Mouse (Mus musculus): Measurements from ENCODE around the gene Carhsp1. TPM values are rescaled to one million over a fixed set of nuclear protein-coding genes. Genes with fewer than 3 reads are reported as not detected.

Gene Carhsp1
- polyA plus RNA-seq, 1 experiment from 2014 or later = 76.4 TPM

- Histone ChIP-seq H3K36me3 (ENCODE audit: control insufficient read depth, insufficient read depth, low read length) (peaks cover 68% of the 10 kb centered on the region), H3K4me1 (ENCODE audit: control insufficient read depth, insufficient read depth, low read length) (no peaks in the 10 kb centered on the region), H3K9ac (replicated peaks; ENCODE audit: low read length) (no peak overlapping the region), H3K27me3 (ENCODE audit: control insufficient read depth, insufficient read depth, low read length) (no peaks in the 10 kb centered on the region), H3K9me3 (ENCODE audit: control insufficient read depth, low read length) (no peaks in the 10 kb centered on the region), H3K27ac (replicated peaks; ENCODE audit: low read depth, low read length) (no peak overlapping the region), H3K4me2 (ENCODE audit: low read length) (no peak overlapping the region), H3K4me3 (replicated peaks; ENCODE audit: low read depth, low read length) (no peak overlapping the region)
- no peak for ATAC-seq (ENCODE audit: low FRiP score, low TSS enrichment)
- 81% methylated on average over 2 of the region's 2 CpGs for WGBS
- peak; percentile 64 for DNase-seq
Observed at GRCm38 (mm10) chr16:8643855-8644254, 28.1 kb downstream of the Carhsp1 start.

- no peak overlapping the region for H3K4me3 ChIP-seq (replicated peaks; ENCODE audit: low read depth, low read length)
- no peak overlapping the region for H3K9ac ChIP-seq (replicated peaks; ENCODE audit: low read length)
- H3K36me3 ChIP-seq (ENCODE audit: control insufficient read depth, insufficient read depth, low read length) = peaks cover 42% of the 10 kb centered on the region
- H3K9me3 ChIP-seq (ENCODE audit: control insufficient read depth, low read length) = no peaks in the 10 kb centered on the region
- ATAC-seq (ENCODE audit: low FRiP score, low TSS enrichment) (no peak), DNase-seq (no peak)
- H3K4me1 ChIP-seq (ENCODE audit: control insufficient read depth, insufficient read depth, low read length) = peaks cover 14% of the 10 kb centered on the region
- 94% methylated on average over 11 of the region's 11 CpGs for whole genome bisulfite sequencing
- no peaks in the 10 kb centered on the region for H3K27me3 ChIP-seq (ENCODE audit: control insufficient read depth, insufficient read depth, low read length)
- H3K27ac ChIP-seq (replicated peaks; ENCODE audit: low read depth, low read length) = no peak overlapping the region
- no peak overlapping the region for H3K4me2 ChIP-seq (ENCODE audit: low read length)
Observed at GRCm38 (mm10) chr16:8639466-8640191, 32.3 kb downstream of the Carhsp1 start.

GRCm38 (mm10) chr16:8638131-8638530 is 33.8 kb downstream of the Carhsp1 start:
- WGBS = 47% methylated on average over 7 of the region's 7 CpGs
- DNase-seq = no peak

GRCm38 (mm10) chr16:8637217-8638051 is 34.5 kb downstream of the Carhsp1 start, which contains the start of the genes Pmm2 and Tmem186:
Gene Pmm2 (plus strand): TSS chr16:8637674.
Gene Tmem186 (minus strand): TSS chr16:8637712.
- Histone ChIP-seq H3K4me2 (ENCODE audit: low read length) (peak within 1 kb of the TSS; percentile 94), H3K4me3 (replicated peaks; ENCODE audit: low read depth, low read length) (peak within 1 kb of the TSS; percentile 80), H3K9me3 (ENCODE audit: control insufficient read depth, low read length) (no peaks in the 10 kb centered on the region), H3K9ac (replicated peaks; ENCODE audit: low read length) (peak within 1 kb of the TSS; percentile 62), H3K27me3 (ENCODE audit: control insufficient read depth, insufficient read depth, low read length) (no peaks in the 10 kb centered on the region), H3K27ac (replicated peaks; ENCODE audit: low read depth, low read length) (peak within 1 kb of the TSS; percentile 78), H3K36me3 (ENCODE audit: control insufficient read depth, insufficient read depth, low read length) (peaks cover 33% of the 10 kb centered on the region), H3K4me1 (ENCODE audit: control insufficient read depth, insufficient read depth, low read length) (peaks cover 14% of the 10 kb centered on the region)
- WGBS = under 1% methylated on average over 59 of the region's 59 CpGs
- ATAC-seq (ENCODE audit: low FRiP score, low TSS enrichment) (peak; percentile 90), DNase-seq (peak; percentile 96)

More at GRCm38 (mm10) chr16:8638131-8638530, 33.8 kb downstream of the Carhsp1 start:
- H3K4me3 ChIP-seq (replicated peaks; ENCODE audit: low read depth, low read length) = peak overlapping the region; percentile 80
- H3K27ac ChIP-seq (replicated peaks; ENCODE audit: low read depth, low read length) = peak overlapping the region; percentile 78
- no peaks in the 10 kb centered on the region for H3K27me3 ChIP-seq (ENCODE audit: control insufficient read depth, insufficient read depth, low read length)
- peak overlapping the region; percentile 62 for H3K9ac ChIP-seq (replicated peaks; ENCODE audit: low read length)
- H3K9me3 ChIP-seq (ENCODE audit: control insufficient read depth, low read length) = no peaks in the 10 kb centered on the region
- peaks cover 38% of the 10 kb centered on the region for H3K36me3 ChIP-seq (ENCODE audit: control insufficient read depth, insufficient read depth, low read length)
- H3K4me2 ChIP-seq (ENCODE audit: low read length) = peak overlapping the region; percentile 94
- H3K4me1 ChIP-seq (ENCODE audit: control insufficient read depth, insufficient read depth, low read length) = peaks cover 14% of the 10 kb centered on the region
- no peak for ATAC-seq (ENCODE audit: low FRiP score, low TSS enrichment)

- peaks cover 14% of the 10 kb centered on the region for H3K4me1 ChIP-seq (ENCODE audit: control insufficient read depth, insufficient read depth, low read length)
- peak overlapping the region; percentile 80 for H3K4me3 ChIP-seq (replicated peaks; ENCODE audit: low read depth, low read length)
- peak overlapping the region; percentile 78 for H3K27ac ChIP-seq (replicated peaks; ENCODE audit: low read depth, low read length)
- no peak for ATAC-seq (ENCODE audit: low FRiP score, low TSS enrichment)
- DNase-seq = no peak
- peaks cover 39% of the 10 kb centered on the region for H3K36me3 ChIP-seq (ENCODE audit: control insufficient read depth, insufficient read depth, low read length)
- H3K9ac ChIP-seq (replicated peaks; ENCODE audit: low read length) = peak overlapping the region; percentile 62
- H3K9me3 ChIP-seq (ENCODE audit: control insufficient read depth, low read length) = no peaks in the 10 kb centered on the region
- H3K27me3 ChIP-seq (ENCODE audit: control insufficient read depth, insufficient read depth, low read length) = no peaks in the 10 kb centered on the region
- WGBS = under 1% methylated on average over 13 of the region's 13 CpGs
- H3K4me2 ChIP-seq (ENCODE audit: low read length) = peak overlapping the region; percentile 94
Observed at GRCm38 (mm10) chr16:8636867-8637216, 35.1 kb downstream of the Carhsp1 start.

- no peak overlapping the region for H3K4me2 ChIP-seq (ENCODE audit: low read length)
- peaks cover 31% of the 10 kb centered on the region for H3K36me3 ChIP-seq (ENCODE audit: control insufficient read depth, insufficient read depth, low read length)
- no peak for ATAC-seq (ENCODE audit: low FRiP score, low TSS enrichment)
- no peak overlapping the region for H3K4me3 ChIP-seq (replicated peaks; ENCODE audit: low read depth, low read length)
- 92% methylated on average over 5 of the region's 5 CpGs for whole genome bisulfite sequencing
- no peak overlapping the region for H3K9ac ChIP-seq (replicated peaks; ENCODE audit: low read length)
- peaks cover 7% of the 10 kb centered on the region for H3K4me1 ChIP-seq (ENCODE audit: control insufficient read depth, insufficient read depth, low read length)
- no peak overlapping the region for H3K27ac ChIP-seq (replicated peaks; ENCODE audit: low read depth, low read length)
- H3K9me3 ChIP-seq (ENCODE audit: control insufficient read depth, low read length) = no peaks in the 10 kb centered on the region
- no peak for DNase-seq
- H3K27me3 ChIP-seq (ENCODE audit: control insufficient read depth, insufficient read depth, low read length) = no peaks in the 10 kb centered on the region
Observed at GRCm38 (mm10) chr16:8631428-8631827, 40.5 kb downstream of the Carhsp1 start.

GRCm38 (mm10) chr16:8630419-8630818 is 41.5 kb downstream of the Carhsp1 start:
- no peak for ATAC-seq (ENCODE audit: low FRiP score, low TSS enrichment)
- no peak overlapping the region for H3K9ac ChIP-seq (replicated peaks; ENCODE audit: low read length)
- WGBS = 78% methylated on average over 2 of the region's 2 CpGs

GRCm38 (mm10) chr16:8620315-8621115 is 51.4 kb downstream of the Carhsp1 start:
- H3K4me3 ChIP-seq (replicated peaks; ENCODE audit: low read depth, low read length) = no peak overlapping the region
- H3K36me3 ChIP-seq (ENCODE audit: control insufficient read depth, insufficient read depth, low read length) = peaks cover 18% of the 10 kb centered on the region; the same call in 1 of the 2 replicates
- 82% methylated on average over 16 of the region's 16 CpGs for WGBS
- no peak overlapping the region for H3K27ac ChIP-seq (replicated peaks; ENCODE audit: low read depth, low read length)
- no peak overlapping the region for H3K4me2 ChIP-seq (ENCODE audit: low read length)
- ATAC-seq (ENCODE audit: low FRiP score, low TSS enrichment) (no peak), DNase-seq (no peak)
- no peaks in the 10 kb centered on the region for H3K27me3 ChIP-seq (ENCODE audit: control insufficient read depth, insufficient read depth, low read length)
- no peaks in the 10 kb centered on the region for H3K9me3 ChIP-seq (ENCODE audit: control insufficient read depth, low read length)
- no peak overlapping the region for H3K9ac ChIP-seq (replicated peaks; ENCODE audit: low read length)
- H3K4me1 ChIP-seq (ENCODE audit: control insufficient read depth, insufficient read depth, low read length) = no peaks in the 10 kb centered on the region

More at GRCm38 (mm10) chr16:8630419-8630818, 41.5 kb downstream of the Carhsp1 start:
- Histone ChIP-seq H3K36me3 (ENCODE audit: control insufficient read depth, insufficient read depth, low read length) (peaks cover 25% of the 10 kb centered on the region), H3K27me3 (ENCODE audit: control insufficient read depth, insufficient read depth, low read length) (no peaks in the 10 kb centered on the region), H3K4me1 (ENCODE audit: control insufficient read depth, insufficient read depth, low read length) (no peaks in the 10 kb centered on the region), H3K27ac (replicated peaks; ENCODE audit: low read depth, low read length) (no peak overlapping the region), H3K9me3 (ENCODE audit: control insufficient read depth, low read length) (no peaks in the 10 kb centered on the region), H3K4me2 (ENCODE audit: low read length) (no peak overlapping the region), H3K4me3 (replicated peaks; ENCODE audit: low read depth, low read length) (no peak overlapping the region)
- no peak for DNase-seq
